Mouse (Mus musculus) lung, postnatal 36 days (tissue): Measurements from ENCODE around the gene B4gat1.

Experiments used
- DNase-seq: peaks from one replicate; pipeline ENCODE4 v3.0.0; 2022; ENCODE audit warnings: mixed read lengths

B4gat1 gene

DNA sequence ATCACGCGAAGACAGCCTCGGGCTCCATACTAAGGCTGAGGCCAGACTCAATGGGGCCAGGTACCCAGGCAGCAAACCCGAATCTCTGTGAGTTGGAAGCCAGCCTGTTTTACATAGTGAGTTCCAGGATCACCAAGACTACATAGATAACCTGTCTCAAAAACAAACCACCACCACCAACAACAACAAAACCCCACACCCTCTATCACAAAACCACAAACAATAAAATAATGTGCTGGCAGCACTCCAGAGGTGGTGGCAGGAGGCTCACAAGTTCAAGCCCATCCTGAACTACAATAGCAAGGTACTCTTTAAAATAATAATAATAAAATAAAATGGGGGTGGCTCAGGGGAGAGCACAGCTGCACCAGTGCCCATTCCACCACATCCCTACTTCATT, 2.0 kb upstream of the B4gat1 start:
- DNase-seq = no peak

DNA sequence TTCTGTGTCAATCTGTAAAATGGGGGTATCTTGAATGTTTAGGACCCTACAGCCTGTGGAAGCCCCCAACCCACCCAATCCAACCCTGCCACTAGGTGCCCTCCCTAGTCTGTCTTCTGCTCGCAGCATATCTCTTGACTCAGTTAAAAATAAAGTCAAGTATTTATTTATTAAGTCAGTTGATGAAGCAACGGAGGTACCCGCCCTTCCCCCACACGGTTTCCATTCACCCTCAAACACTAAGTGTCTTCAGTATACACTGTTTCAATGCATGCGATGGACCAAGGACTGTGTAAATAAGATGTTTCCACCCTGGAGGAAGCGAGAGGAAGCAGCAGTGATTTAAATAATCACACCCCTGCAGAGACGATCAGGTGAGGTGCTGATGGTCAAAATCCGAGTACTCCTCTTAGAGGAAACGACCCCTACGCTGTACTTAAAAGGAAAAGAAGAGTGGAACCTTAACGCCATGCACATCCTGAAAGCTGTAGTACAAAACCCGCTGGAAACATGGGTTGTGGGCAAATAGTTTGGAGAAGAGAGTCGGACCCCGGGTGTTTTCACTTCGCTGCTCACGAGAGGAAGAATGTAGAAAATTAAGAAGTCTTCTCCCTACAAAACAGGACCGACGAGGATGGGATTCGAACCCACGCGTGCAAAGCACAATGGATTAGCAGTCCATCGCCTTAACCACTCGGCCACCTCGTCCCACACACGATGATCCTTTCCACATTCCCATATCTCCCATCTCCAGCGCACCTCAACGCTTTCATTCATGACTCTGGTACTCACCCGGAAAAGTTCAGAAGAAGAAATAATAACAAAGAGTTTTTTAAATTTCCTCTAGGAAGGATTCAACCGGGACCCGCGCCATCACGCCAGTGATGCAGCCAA, 701 bp upstream of the B4gat1 start:
- DNase-seq = peak; percentile 83

DNA sequence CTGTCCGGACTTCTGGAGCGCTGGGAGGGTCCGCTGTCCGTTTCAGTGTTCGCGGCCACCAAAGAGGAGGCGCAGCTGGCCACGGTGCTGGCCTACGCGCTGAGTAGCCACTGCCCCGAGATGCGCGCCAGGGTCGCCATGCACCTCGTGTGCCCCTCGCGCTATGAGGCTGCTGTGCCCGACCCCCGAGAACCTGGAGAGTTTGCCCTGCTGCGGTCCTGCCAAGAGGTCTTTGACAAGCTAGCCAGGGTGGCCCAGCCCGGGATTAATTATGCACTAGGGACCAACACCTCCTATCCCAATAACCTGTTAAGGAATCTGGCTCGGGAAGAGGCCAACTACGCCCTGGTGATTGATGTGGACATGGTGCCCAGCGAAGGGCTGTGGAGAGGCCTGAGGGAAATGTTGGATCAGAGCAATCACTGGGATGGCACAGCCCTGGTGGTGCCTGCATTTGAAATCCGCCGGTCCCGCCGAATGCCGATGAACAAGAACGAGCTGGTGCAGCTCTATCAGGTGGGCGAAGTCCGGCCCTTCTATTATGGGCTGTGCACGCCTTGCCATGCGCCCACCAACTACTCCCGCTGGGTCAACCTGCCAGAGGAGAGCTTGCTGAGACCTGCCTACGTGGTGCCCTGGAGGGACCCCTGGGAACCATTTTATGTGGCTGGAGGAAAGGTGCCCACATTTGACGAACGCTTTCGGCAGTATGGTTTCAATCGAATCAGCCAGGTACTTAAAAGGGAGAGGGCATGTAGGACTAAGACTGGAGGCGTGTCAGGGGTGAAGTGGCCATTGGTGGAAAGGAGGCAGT, 882 bp downstream of the B4gat1 start:
- DNase-seq = no peak

DNA sequence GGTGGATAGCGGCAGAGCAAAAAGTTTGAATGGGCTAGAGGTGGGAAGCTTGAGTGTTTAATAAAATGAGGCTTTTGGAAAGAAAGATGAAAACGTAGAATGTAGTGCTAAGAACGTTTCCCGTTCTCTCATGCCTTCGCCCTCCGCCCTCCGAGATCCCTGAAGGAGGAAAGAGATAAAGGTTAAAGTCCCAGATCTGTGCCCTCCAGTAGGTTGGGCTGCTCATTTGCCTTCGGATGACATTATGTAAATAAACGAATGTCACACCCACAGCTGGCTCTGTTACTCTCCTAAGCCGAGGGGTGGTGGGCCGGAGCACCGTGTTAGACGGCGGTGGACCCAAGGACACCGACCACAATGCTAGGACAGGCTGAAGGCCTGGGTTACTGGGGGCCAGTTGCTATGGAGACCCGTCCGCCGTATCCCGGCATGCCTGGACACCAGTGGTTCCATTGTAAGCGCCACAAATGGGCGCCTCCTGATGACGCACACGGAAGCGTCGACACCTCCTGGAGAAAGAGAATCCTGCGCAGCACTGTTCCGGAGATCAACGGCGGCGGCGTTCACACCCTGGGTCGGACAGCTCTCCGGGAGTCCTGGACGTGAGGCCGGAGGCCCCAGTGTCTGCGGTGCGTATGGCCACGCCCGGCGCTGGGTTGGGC, 2.4 kb downstream of the B4gat1 start, which contains the start of gene Brms1:
Brms1 (plus strand) TSS at position 493 of the 662 bp plus-strand sequence.
- peak; percentile 96 for DNase-seq

DNA sequence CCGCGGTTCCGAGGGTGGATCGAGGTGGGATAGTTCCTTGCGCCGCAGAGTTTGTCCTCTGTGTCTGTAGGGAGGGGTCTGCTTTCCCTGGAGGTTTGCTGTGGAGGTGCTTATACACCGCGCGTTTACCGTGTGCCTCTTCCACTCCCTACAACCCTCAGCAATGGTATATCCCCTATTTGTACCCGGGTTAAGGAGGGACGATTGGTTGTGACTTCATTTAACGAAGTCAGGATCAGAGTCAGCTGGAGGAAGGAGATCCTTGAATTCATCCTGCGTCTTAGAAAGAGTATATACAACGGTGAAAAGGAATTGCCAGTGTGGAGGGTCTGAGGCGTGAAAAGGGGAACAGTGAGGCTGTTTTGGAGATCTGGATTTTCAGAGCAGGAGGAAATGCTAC, 3.0 kb downstream of the B4gat1 start:
- no peak for DNase-seq

DNA sequence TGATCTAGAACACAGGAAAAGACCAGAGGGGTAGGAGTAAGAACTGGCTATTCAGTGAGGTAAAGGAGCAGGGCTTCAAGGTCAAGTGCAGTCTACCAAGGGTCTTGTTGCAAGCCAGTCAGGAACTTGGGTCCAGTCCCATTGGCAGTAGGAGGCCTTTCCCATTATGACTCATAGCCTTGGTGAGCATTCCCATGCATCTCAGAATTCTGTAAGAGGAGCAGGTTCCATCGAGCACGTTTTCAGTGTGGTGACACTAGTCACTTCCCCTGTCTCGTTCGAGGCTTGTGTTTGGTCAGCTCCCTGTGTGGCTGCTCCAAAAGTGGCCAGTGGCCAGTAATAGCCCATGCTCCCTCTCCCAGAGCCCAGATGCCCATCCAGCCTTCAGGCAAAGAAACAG, 6.9 kb downstream of the B4gat1 start:
- no peak for DNase-seq

DNA sequence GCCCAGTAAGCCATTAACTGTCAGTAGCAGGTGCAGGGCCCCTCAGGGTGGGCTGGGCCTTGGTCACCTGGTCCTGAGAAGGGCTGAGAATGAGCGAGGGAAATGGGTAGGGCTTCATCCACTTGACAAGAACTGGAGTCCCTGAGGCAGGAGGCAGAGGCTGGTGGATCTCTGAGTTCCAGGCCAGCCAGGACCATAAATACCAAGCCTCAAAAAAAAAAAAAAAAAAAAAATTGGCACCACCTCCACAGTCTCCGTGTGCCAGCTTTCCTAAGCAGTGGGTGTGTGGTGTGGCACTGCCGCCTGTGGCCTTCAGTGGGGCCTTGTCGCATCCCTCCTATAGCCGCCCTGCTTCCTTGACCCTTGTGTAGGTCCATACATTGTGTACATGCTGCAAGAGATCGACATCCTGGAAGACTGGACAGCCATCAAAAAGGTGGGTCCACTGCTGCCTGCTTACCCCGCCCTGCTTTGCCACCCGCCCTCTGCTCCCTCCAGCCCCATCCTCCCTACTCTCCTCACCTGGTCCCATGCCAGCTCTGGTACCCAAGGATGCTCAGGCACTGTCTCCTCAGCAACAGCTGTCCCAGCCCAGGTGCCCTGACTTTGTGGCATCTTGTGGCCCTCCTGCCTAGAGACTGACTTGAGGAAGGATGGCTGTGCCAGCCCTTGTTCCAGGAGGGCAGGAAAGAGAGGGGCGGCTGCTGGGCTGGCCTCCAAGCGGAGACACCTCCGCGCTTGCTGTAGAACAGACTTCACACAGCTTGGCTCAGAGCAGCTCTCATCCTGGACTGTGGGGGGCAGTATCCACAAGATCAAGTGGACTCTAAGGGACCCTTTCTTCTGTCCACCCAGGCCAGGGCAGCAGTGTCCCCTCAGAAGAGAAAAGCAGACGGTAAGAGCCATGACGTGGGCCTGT, 9.8 kb downstream of the B4gat1 start:
- no peak for DNase-seq

DNA sequence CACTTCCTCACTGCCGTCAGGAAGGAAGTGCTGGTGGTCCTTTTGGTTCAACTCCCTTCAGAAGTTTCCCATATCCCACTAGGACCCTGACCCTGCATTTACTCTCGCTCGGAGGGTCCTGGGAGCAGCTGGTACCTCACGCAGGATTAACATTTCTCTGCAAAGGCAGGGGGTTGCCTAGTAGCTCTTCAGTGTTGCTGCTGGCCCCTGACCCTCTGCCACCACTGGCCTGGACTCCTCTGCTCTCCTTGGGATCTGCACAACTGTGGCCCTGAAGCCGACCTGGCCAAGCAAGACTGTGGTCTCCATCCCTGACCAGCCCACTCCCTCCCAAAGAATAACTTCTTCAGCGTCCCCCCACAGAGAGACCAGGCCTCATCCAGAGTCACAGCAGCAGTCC, 10.7 kb downstream of the B4gat1 start:
- no peak for DNase-seq

DNA sequence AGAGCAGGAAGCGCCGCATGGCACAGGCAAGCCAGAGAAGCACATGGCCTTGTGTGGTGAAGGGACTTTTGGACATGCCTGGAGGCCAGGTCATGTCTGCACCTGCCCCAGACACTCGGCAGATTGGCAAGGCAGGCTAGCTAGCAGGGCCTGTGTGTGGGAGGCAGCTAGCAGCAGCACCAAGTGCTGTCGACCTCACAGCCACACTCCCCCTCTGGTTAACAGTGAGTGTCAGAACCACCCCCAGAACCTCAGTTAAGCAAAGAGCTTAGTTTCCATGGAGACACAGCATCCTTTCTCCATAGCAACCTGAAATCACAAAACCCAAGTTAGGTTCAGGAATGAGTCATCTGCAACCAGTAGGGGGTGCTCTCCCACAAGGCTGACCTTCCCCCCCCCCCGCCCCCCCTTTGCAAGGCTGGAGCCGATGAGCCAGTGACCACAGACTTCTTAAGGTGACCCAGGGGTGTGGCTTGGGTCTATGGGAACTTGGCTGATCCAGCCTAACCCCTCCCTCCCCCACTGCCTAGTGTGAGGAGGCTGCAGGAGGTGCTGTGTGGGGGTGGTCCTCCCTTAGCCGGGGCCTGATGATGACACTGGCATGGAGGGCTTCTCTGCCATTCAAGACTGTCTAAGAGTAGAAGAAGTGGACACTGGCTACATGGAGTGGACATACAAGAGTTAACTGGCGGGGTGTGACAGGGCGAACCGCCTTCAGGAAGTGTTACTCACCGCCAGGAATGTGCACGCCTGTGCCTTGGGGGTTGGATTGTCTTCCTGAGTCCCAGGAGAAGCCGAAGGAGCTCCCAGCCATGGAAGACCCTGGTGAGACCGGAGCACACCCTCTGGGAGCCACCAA, 11.7 kb downstream of the B4gat1 start, which contains the start of gene Rin1:
Rin1 (plus strand) TSS at position 435 of the 859 bp plus-strand sequence.
- DNase-seq = peak; percentile 76

DNA sequence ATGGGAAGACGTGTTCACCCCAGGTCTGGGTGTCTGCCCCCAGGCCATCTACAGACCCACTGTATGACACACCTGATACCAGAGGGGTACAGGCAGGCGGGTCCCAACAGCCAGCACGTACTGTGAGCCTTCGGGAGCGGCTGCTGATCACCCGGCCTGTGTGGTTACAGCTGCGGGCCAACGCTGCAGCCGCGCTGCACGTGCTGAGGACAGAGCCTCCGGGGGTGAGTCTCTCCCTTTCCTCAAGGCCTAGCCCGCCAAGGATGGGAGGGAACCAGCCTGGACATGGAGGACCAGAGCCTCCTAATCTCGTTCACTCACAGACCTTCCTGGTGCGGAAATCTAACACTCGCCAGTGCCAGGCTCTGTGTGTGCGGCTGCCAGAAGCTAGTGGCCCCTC, 12.4 kb downstream of the B4gat1 start:
- no peak for DNase-seq

DNA sequence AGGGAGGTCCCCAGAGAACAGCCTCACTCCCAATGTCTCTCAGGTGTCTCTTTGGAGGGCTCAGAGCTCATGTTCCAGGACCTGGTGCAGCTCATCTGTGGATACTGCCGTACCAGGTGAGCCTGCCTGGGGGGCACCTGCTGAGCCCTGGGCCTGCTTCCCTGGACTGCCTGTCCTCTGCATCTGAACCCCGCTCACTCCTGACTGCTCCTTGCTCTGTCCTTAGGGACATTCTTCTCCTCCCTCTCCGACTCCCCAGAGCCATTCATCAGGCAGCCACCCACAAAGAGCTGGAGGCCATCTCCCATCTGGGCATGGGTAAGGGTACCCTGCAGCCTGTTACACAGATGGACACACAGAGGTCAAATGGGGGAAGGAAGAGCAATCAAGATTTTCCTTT, 12.9 kb downstream of the B4gat1 start:
- DNase-seq = no peak

DNA sequence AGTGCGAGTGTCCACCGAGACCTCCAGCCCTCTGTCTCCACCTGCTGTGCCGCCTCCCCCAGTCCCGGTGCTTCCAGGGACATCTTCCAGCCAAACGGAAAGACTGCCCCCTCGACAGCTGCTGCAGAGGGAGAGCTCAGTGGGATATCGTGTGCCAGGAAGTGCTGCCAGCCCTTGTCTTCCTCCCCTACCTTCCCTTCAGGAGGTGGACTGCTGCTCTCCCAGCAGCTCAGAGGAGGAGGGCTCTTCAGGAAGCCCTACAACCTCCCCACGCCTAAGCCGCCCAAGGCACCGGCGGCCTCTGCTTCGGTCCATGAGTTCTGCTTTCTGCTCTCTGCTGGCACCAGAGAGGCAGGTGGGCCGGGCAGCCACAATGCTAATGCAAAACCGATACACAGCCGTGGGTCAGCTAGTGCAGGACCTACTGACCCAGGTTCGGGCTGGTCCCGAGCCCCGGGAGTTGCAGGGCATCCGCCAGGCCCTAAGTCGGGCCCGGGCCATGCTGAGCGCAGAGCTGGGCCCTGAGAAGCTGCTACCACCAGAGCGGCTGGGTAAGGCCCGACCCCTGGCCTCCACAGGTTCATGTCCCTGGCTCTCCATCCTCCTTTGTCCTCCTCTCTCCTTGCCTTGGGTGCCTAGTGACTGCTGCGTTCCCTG, 13.7 kb downstream of the B4gat1 start:
- DNase-seq = no peak

DNA sequence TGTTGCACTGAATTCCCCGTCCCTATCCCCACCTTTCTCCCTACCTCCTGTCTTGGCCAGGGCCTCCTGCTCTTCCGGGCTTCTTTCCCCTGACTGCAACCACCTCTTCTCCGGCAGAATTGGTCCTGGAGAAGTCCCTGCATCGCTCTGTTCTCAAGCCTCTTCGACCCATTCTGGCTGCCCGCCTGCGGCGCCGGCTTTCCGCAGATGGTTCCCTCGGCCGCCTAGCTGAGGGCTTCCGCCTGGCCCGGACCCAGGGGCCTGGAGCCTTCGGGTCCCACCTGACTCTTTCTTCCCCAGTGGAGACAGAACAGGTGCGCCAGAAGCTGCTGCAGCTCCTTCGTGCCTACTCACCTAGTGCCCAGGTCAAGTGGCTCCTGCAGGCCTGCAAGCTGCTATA, 14.2 kb downstream of the B4gat1 start:
- no peak for DNase-seq

DNA sequence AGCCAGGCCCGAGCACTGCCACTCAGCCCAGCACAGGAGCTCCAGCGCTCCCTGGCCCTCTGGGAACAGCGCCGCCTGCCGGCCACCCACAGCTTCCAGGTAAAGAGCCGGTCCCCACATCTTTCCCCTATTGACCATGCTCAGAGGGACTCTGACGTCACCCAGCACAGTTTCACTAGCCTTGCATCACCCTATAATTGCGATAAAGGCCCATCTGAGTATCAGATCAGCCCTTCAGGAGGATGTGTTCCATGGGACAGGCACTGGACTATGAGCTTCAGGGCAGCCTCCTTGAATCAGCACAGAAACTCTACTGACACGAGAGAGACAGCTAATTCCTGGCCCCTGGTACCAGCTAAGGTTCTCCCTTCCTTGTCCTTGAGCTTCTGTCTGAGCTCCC, 15.3 kb downstream of the B4gat1 start:
- DNase-seq = peak; percentile 53

DNA sequence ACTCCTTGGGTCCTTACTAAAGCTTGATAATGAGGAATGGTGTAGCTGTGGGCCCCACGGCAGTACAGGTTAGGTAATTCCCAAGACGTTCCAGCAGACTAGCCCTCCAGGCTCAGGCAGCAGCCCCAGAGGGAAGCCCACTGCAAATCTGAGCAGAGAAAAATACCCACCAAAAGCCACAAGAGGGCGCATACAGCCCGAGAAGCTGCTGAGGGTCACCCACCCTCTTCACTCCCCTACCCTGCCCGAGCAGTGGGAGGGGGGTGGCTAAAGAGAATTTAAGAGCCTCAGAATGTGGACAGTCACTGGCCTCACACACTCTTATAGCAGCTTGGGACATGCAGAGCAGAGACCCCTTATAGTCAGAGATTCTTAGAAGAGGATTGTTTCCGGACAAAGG, 17.6 kb downstream of the B4gat1 start:
- DNase-seq = peak; percentile 50

DNA sequence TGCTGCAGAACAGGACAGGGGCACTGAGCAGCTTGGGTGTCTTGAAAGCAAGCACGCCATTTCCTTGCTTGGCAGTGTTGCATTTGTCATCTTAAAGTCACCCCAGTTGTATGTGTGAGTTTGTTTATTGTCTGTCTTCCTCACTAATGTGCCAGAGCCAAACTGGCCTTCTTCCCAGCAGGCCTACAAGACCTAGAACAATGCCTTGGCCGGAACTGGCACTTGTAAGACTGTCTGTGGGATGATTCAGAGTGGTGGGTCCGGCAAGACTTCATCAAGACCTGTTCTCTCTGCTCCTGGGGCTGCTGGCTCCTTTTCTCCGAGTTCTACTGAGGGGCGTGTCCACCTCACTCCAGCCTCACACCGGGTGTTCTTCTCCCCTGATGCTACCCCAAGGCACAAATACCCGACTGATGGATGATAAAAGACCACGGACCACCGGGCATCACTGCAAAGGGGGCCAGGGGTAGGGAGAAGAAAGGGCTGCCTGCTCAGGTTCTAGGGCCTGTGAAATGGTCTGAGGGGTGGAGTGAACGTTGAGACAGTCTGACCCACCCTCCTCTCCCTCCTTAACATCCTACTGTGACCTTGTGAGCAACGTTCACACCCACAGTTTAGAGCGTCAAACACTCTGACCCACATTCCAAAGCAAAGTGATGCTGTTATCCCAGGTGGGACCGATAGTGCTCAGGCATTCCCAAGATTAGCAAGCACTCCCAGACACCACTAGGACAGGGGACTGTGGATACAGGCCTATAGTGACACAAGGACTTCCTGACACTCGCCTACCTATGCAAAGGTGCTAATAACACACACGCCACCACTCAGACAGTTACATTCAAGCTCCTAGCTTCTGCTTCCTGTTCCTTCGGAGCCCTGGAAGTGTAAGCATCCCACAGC, 19.5 kb downstream of the B4gat1 start:
- DNase-seq = peak; percentile 79

DNA sequence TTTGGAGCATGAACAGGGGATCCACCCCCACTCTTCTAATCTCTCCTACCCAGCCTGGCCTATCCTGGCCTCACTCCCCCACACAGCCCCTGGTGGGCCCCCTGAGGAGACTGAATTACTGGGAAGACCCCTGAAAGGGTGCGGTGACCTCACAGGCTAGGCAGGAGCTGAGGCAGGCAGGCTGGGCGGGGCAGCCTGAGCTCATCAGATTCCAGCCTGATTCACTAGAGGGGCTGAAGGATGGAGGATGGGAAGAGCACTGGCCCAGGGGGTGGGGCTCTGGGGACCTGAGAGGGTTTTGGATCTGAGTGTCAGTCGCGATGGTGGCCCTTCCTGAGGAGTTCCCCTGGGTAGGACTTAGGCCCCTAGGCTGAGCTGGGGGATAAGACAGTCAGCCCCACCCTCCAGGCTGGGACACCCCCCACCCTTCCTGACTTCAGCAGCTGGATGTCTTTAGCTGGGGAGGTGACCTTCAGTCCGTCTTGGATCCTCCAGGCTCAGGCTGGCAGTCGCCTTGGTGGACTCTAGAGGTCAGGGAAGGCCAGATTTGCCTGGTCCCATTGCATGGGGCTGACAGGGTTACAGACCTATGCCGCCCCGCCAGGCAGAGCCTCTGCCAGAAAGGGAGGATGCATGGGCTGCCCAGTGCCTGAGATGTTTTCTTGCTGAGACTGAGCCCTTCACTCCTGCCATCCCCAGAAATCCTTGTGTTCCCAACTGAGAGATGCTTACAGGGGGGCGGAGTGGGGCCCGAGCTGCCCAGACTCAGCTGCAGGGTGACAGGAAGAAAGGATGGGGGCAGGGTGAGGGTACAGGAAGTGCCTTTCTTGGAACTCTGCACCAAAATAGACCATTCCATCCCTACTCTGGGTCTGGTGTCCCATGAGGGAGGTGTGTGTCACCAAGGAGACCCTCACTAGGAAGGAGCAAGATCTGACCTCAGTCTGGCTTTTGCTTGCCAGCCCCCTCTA, 20.5 kb downstream of the B4gat1 start:
- DNase-seq = peak; percentile 53
